Mouse (Mus musculus) erythroblast, embryonic 14.5 days (primary cell): ENCODE measurements around the gene Bmt2. TPM values are rescaled to one million over a fixed set of nuclear protein-coding genes. Genes with fewer than 3 reads are reported as not detected.

Experiments
- H3K27me3 ChIP-seq: 2 replicates; pipeline ENCODE4 v1.6.1; 2012; ENCODE audit warnings: inconsistent platforms; ENCODE audit not compliant: control insufficient read depth
- H3K36me3 ChIP-seq: 2 replicates; pipeline ENCODE4 v1.6.1; 2012; ENCODE audit warnings: mild to moderate bottlenecking, inconsistent platforms; ENCODE audit not compliant: control insufficient read depth
- H3K4me1 ChIP-seq: 2 replicates; pipeline ENCODE4 v1.6.1; 2012; ENCODE audit warnings: inconsistent platforms; ENCODE audit not compliant: control insufficient read depth
- H3K4me3 ChIP-seq: replicated peaks from 2 replicates; pipeline ENCODE3; 2012; ENCODE audit warnings: moderate library complexity, mild to moderate bottlenecking, inconsistent platforms
- H3K9me3 ChIP-seq: 2 replicates; pipeline ENCODE4 v1.6.1; 2012; ENCODE audit warnings: low read length, inconsistent platforms, mixed read lengths; ENCODE audit not compliant: control insufficient read depth
- GATA1 ChIP-seq: IDR thresholded peaks from 2 replicates; pipeline ENCODE4 v1.6.1; 2012; ENCODE audit warnings: low read length, inconsistent platforms, mixed read lengths
- TAL1 ChIP-seq: IDR thresholded peaks from 3 replicates; pipeline ENCODE4 v1.6.1; 2012; ENCODE audit warnings: low read length, inconsistent platforms, mixed read lengths
- polyA plus RNA-seq: library from polyadenylated mRNA; stranded (reverse); fragments of >175 nt; gene quantifications from 2 replicates; pipeline ENCODE4 v1.2.3, GENCODE M21; 2012

Bmt2 gene
- polyA plus RNA-seq, 1 experiment, result 0.01 TPM

DNA sequence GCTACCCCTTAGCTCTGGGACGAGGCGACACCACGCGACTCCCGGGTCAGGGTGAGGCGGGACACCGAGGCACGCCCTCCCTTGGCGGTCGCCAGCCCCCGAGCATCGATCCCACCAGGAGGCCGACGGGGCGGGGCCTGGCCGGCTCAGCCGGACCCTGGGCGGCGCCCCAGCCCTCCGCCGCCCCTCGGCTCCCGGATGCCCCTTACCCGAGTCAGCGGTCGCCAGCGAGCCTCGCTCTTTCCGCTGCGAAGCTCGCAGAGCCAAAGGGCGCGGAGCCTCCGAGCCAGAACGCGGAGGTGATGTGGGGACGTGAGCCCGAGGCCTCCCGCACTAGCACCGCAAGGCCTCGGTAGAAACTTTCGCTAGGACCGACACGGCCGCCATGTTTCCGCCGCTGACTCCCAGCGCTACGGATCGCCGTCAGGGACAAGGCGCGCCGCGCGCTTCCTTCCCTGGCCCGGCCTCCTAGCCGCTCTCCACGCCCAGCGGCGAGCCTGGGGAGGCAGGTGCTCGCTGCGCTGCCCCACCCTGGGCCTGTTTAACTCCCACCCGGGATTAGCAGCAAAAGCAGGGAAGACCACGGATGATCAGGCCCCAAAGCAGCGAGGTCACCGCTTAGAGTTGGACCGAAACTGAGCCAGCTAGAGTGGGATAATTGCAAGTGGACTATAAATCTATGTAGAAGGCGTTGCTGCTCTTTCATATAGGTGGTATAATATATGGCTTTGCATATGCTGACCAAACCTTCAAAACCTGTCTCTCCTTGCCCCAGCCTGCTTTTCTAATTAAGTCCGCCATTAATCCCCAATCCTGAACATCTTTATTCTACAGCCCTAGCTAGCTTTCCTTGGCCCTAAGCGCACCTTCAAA is 69.9 kb downstream of the Bmt2 start, which contains the start of gene Tmem168:
Gene Tmem168, minus strand, starts transcription at position 480 of the 873 bp plus-strand sequence.
- Histone ChIP-seq H3K4me1 (peaks cover 32% of the 10 kb centered on the region), H3K4me3 (peak within 1 kb of the TSS; percentile 86), H3K27me3 (no peaks in the 10 kb centered on the region), H3K9me3 (no peaks in the 10 kb centered on the region), H3K36me3 (peaks cover 4% of the 10 kb centered on the region)
- no peak for TF ChIP-seq TAL1
- TF ChIP-seq GATA1, result no peak

DNA sequence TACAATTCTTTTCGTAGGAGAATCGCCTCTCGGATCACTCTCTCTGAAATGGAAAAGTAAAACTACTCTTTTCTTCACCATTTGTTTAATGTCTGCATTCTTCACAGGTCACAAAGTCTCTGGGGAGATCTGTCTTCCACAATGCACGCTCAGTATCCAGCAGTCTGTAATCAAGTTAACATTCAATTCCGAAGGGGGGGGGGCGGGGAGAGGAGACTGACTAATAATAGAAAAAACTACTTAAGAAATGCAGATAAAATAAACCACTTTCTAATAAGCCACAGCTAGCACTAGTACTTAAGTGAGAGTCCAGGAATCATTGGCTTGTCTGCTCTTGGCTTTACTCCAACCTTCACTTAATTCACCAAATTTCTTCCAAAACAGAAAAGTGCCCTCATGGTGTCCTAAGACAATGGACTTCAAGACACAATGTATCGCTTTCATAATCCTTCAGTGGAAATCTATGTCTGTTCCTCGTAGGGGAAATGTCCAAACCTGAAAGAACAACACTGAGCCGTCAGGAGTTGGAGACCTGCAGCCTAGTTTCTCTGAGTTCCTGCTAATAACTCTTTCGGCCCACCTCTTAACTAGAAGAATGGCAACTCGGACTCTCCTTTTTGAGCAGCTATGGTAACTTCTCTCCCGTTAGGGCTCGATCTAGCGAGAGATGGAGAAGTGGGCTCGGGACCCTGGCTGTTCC is 70.7 kb downstream of the Bmt2 start:
- TF ChIP-seq GATA1 (no peak), TAL1 (no peak)

DNA sequence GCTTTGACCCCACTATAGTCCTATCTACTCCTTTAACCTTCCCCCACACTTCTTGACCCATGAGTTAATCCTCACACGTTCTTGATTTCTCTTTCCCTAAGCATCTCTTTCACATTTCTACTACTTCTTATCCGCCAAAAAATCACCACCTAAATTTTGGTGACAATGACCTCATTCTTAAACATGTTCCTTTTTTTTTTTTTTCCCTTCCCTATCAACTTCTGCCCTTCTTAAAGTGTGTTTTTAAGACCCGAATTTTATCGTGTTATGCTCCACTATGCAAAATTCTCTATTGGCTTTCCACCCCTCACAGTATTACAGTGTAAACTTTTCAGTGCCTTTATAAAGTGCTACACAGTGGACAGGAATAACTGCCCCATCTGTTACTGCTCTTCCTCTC is 71.4 kb downstream of the Bmt2 start:
- no peaks in the 10 kb centered on the region for H3K27me3 ChIP-seq
- TF ChIP-seq GATA1 (no peak), TAL1 (no peak)
- peaks cover 18% of the 10 kb centered on the region for H3K36me3 ChIP-seq
- peak overlapping the region; percentile 86 for H3K4me3 ChIP-seq
- no peaks in the 10 kb centered on the region for H3K9me3 ChIP-seq
- H3K4me1 ChIP-seq, result peaks cover 32% of the 10 kb centered on the region

More for the DNA sequence above, 70.7 kb downstream of the Bmt2 start:
- H3K27me3 ChIP-seq, result no peaks in the 10 kb centered on the region
- peaks cover 32% of the 10 kb centered on the region for H3K4me1 ChIP-seq
- H3K4me3 ChIP-seq, result peak overlapping the region; percentile 86
- peaks cover 11% of the 10 kb centered on the region for H3K36me3 ChIP-seq
- H3K9me3 ChIP-seq, result no peaks in the 10 kb centered on the region

DNA sequence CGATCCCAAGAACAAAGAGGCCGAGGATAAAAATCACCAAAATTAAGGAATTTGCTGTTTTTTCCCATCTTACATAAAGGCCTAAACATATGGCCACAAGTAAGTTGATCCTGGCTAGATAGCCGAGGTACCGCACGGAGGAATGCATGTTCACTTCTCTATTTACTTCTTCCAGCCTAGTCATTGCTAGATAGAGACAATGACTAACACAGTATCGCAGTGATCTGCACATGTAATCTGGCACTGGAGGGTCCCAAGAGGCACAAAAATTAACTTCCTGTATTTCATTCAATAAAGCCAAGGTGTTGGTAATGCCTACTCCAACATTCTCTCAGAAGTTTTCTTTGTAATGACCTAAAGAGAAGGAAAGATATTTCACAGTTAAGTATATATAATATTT is 74.6 kb downstream of the Bmt2 start:
- Histone ChIP-seq H3K4me1 (peaks cover 21% of the 10 kb centered on the region), H3K4me3 (no peak overlapping the region), H3K36me3 (peaks cover 20% of the 10 kb centered on the region), H3K9me3 (no peaks in the 10 kb centered on the region), H3K27me3 (no peaks in the 10 kb centered on the region)
- no peak for TF ChIP-seq TAL1
- TF ChIP-seq GATA1, result no peak

DNA sequence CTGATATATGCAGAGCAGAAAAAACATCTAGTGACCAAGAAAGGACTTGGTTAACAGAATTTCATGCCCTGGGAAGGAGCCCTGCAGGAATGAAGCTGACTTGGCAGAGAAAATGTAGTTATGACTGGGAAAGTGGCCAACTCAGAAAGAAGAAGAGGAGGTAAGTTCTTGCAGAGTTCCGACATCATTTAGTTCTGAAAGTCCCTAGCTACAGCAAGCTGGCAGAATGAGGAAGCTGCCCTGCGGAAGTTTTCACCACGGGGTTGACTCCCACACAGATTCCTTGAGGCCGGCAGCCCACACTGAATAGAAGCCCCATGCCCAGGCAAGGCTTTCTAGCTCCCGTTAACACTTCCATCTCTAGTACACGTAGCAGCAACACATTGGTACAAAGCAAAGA is 76.2 kb downstream of the Bmt2 start:
- Histone ChIP-seq H3K27me3 (no peaks in the 10 kb centered on the region), H3K9me3 (no peaks in the 10 kb centered on the region), H3K36me3 (peaks cover 27% of the 10 kb centered on the region), H3K4me3 (no peak overlapping the region), H3K4me1 (peaks cover 8% of the 10 kb centered on the region)
- no peak for TF ChIP-seq TAL1
- TF ChIP-seq GATA1, result no peak

DNA sequence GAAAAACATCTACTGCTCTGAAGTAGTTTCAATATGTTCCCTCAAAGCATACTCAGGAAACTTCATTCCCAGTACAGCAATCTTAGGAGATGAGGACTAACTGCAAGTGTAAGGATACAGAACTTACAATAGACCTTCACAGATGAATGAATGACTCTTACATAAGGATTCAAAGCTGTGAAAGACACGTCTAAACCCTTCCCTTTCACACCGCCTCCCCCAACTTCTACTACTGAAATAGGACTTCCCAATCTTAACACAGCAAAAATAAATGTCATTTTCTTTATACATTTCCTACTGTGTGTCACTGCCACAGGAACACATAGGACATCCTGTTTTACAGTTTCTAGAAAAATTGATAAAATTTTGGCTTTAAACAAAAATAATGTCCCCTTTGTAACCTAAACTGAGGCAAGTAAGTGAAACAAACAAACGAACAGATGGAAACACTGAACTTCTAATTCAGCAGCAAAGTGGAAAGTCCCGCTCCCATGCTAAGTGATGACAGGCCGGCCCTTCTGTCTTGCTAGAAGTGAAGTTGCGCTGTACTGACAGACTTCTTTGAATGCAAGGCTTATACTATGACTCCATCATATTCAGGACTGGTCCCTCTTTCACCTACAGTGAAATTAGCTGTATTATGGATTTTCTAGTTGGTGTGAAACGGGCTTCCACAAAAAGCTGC is 79.4 kb downstream of the Bmt2 start:
- Histone ChIP-seq H3K27me3 (no peaks in the 10 kb centered on the region), H3K4me1 (peaks cover 3% of the 10 kb centered on the region), H3K9me3 (no peaks in the 10 kb centered on the region), H3K36me3 (peaks cover 39% of the 10 kb centered on the region), H3K4me3 (no peak overlapping the region)
- TF ChIP-seq GATA1, result no peak

DNA sequence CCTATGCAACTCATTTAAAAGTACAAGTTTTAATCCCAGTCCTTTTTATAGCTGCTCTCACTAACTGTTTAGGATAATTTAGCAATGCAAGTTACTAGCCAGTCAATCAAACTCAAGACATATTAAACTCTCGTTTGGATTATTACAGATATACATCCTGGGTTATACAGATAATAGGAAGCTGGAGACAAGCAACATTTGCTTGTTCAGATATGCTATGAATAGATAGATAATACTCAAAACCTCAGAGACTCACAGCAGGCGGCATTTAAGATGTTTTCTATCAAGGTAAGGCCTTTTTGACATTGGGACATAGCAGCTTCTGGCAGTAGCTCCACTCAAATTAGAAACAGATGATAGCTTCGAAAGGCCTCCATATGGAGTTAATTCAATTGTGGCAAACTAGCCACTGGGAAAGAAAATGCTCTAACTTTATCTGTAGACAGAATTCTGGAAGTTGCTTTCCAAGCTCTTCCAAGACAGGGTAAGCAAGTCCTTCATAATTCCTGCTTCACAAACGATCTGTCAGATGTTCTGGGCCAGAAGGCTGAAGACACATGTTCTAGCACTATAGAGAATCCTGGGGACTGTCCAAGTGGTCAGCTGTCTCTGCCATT is 84.9 kb downstream of the Bmt2 start:
- Histone ChIP-seq H3K27me3 (no peaks in the 10 kb centered on the region), H3K36me3 (peaks cover 53% of the 10 kb centered on the region)
- TF ChIP-seq GATA1, result no peak
- TF ChIP-seq TAL1, result no peak

DNA sequence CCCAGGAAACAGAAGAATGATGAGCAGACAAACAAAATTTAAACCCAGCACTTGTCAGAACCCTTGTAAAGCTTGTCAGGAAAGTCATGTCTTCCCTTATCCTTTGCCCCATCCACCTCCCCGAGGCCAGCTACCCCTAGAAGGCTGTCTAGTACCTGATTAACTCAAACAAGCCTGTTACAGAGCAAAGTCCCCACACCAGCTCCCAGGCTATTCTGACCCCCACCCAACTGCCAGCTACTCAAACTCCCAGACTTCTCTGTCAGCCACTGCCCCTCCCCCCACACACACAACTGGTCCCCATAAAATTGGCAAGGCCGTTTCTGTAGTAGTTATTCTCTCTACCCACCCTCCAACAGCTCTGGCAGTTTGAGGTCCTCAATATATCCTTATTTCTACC is 91.2 kb downstream of the Bmt2 start:
- H3K4me3 ChIP-seq, result no peak overlapping the region
- no peaks in the 10 kb centered on the region for H3K27me3 ChIP-seq
- H3K9me3 ChIP-seq, result no peaks in the 10 kb centered on the region
- H3K4me1 ChIP-seq, result peaks cover 7% of the 10 kb centered on the region
- TF ChIP-seq TAL1 (no peak), GATA1 (no peak)
- H3K36me3 ChIP-seq, result peaks cover 45% of the 10 kb centered on the region

More for the DNA sequence above, 84.9 kb downstream of the Bmt2 start:
- Histone ChIP-seq H3K4me3 (no peak overlapping the region), H3K9me3 (no peaks in the 10 kb centered on the region), H3K4me1 (peaks cover 4% of the 10 kb centered on the region)
